Mouse (Mus musculus): ENCODE measurements at regions not wholly inside any gene's neighbourhood (a gene's known extent, or its start where the extent isn't known, plus 50 kb on each side); places are given as distances from the start of the nearest gene placed in this dataset.

- in situ Hi-C loops (cut with MboI; ENCODE audit: low sequenced_read_pairs in 2 of 2, unreplicated experiment in 2 of 2), result no loop called here
- DNase-seq (ENCODE audit: low read depth, low spot score), result peak; percentile 7
- no peaks in the 10 kb centered on the region for H3K9me3 ChIP-seq (ENCODE audit: control insufficient read depth, insufficient read depth, low read depth, low read length)
- TF ChIP-seq MAFK (IDR thresholded peaks at IDR 0.05; ENCODE audit: insufficient read depth, low read depth, low read length) (no peak), HCFC1 (IDR thresholded peaks at IDR 0.05; ENCODE audit: borderline replicate concordance, insufficient read depth, low read length) (no peak), CHD2 (IDR thresholded peaks at IDR 0.05; ENCODE audit: low read depth, low read length) (no peak), ZC3H11A (IDR thresholded peaks at IDR 0.05; ENCODE audit: borderline replicate concordance, low read depth, low read length) (no peak), ZNF384 (IDR thresholded peaks at IDR 0.05; ENCODE audit: low read depth, low read length) (no peak)
- H3K36me3 ChIP-seq (ENCODE audit: control insufficient read depth, insufficient read depth, low read length, poor library complexity, severe bottlenecking), result no peaks in the 10 kb centered on the region
- H3K4me3 ChIP-seq (ENCODE audit: insufficient read depth in 1 of 2, low read depth in 1 of 2, low read length in 2 of 2, poor library complexity in 1 of 2, severe bottlenecking in 1 of 2), result no peak overlapping the region
- no peak overlapping the region for H3K27ac ChIP-seq (ENCODE audit: insufficient read depth, low read depth, low read length, poor library complexity, severe bottlenecking)
- no peak overlapping the region for H3K9ac ChIP-seq (ENCODE audit: insufficient read depth, low read depth, low read length, poor library complexity, severe bottlenecking)
- H3K4me1 ChIP-seq (ENCODE audit: control insufficient read depth in 2 of 2, insufficient read depth in 2 of 2, low read length in 2 of 2, poor library complexity in 1 of 2), result no peaks in the 10 kb centered on the region
Measured at GRCm38 (mm10) chr10:87293317-87293716, 200.1 kb downstream of the Ascl1 start.

GRCm38 (mm10) chr10:87286831-87287230, 206.6 kb downstream of the Ascl1 start:
- Histone ChIP-seq H3K9me3 (ENCODE audit: control insufficient read depth, insufficient read depth, low read depth, low read length) (no peaks in the 10 kb centered on the region), H3K4me3 (ENCODE audit: insufficient read depth in 1 of 2, low read depth in 1 of 2, low read length in 2 of 2, poor library complexity in 1 of 2, severe bottlenecking in 1 of 2) (no peak overlapping the region), H3K4me1 (ENCODE audit: control insufficient read depth in 2 of 2, insufficient read depth in 2 of 2, low read length in 2 of 2, poor library complexity in 1 of 2) (no peaks in the 10 kb centered on the region), H3K27ac (ENCODE audit: insufficient read depth, low read depth, low read length, poor library complexity, severe bottlenecking) (no peak overlapping the region), H3K36me3 (ENCODE audit: control insufficient read depth, insufficient read depth, low read length, poor library complexity, severe bottlenecking) (no peaks in the 10 kb centered on the region), H3K9ac (ENCODE audit: insufficient read depth, low read depth, low read length, poor library complexity, severe bottlenecking) (no peak overlapping the region)
- no peak for DNase-seq (ENCODE audit: low read depth, low spot score)
- TF ChIP-seq ZNF384 (IDR thresholded peaks at IDR 0.05; ENCODE audit: low read depth, low read length) (no peak), CHD2 (IDR thresholded peaks at IDR 0.05; ENCODE audit: low read depth, low read length) (no peak), ZC3H11A (IDR thresholded peaks at IDR 0.05; ENCODE audit: borderline replicate concordance, low read depth, low read length) (no peak), MAFK (IDR thresholded peaks at IDR 0.05; ENCODE audit: insufficient read depth, low read depth, low read length) (no peak), HCFC1 (IDR thresholded peaks at IDR 0.05; ENCODE audit: borderline replicate concordance, insufficient read depth, low read length) (no peak)
- in situ Hi-C loops (cut with MboI; ENCODE audit: low sequenced_read_pairs in 2 of 2, unreplicated experiment in 2 of 2), result no loop called here

DNA sequence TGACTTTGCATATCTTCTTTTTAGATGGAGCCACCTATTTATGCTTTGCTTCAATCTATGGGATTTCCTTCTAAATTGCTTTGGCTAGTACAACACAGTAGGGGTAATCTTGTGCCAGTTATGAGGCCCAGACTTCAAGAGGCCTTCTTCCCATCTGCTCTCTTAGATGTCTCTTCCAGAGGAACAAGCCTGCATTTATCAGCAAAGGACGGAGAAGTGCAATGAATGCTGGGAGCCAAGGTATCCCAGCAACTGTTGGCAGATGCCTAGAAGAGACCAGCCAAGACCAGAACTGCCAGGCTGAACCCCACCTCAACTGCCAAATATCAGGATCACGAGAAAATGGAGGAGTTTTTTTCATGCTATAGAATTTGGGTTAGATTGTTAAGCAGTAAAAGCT, 209.2 kb downstream of the Ascl1 start:
- no peak overlapping the region for H3K27ac ChIP-seq (ENCODE audit: insufficient read depth, low read depth, low read length, poor library complexity, severe bottlenecking)
- H3K4me3 ChIP-seq (ENCODE audit: insufficient read depth in 1 of 2, low read depth in 1 of 2, low read length in 2 of 2, poor library complexity in 1 of 2, severe bottlenecking in 1 of 2), result no peak overlapping the region
- H3K9ac ChIP-seq (ENCODE audit: insufficient read depth, low read depth, low read length, poor library complexity, severe bottlenecking), result no peak overlapping the region
- no peaks in the 10 kb centered on the region for H3K4me1 ChIP-seq (ENCODE audit: control insufficient read depth in 2 of 2, insufficient read depth in 2 of 2, low read length in 2 of 2, poor library complexity in 1 of 2)
- DNase-seq (ENCODE audit: low read depth, low spot score), result no peak
- no peaks in the 10 kb centered on the region for H3K36me3 ChIP-seq (ENCODE audit: control insufficient read depth, insufficient read depth, low read length, poor library complexity, severe bottlenecking)
- in situ Hi-C loops (cut with MboI; ENCODE audit: low sequenced_read_pairs in 2 of 2, unreplicated experiment in 2 of 2), result no loop called here
- TF ChIP-seq MAFK (IDR thresholded peaks at IDR 0.05; ENCODE audit: insufficient read depth, low read depth, low read length), result no peak
- no peak for TF ChIP-seq HCFC1 (IDR thresholded peaks at IDR 0.05; ENCODE audit: borderline replicate concordance, insufficient read depth, low read length)
- no peak for TF ChIP-seq ZNF384 (IDR thresholded peaks at IDR 0.05; ENCODE audit: low read depth, low read length)
- no peak for TF ChIP-seq ZC3H11A (IDR thresholded peaks at IDR 0.05; ENCODE audit: borderline replicate concordance, low read depth, low read length)
- TF ChIP-seq CHD2 (IDR thresholded peaks at IDR 0.05; ENCODE audit: low read depth, low read length), result no peak
- no peaks in the 10 kb centered on the region for H3K9me3 ChIP-seq (ENCODE audit: control insufficient read depth, insufficient read depth, low read depth, low read length)
